8 mouse cellular contexts compared by ENCODE assay signal in the genomic region with DNA sequence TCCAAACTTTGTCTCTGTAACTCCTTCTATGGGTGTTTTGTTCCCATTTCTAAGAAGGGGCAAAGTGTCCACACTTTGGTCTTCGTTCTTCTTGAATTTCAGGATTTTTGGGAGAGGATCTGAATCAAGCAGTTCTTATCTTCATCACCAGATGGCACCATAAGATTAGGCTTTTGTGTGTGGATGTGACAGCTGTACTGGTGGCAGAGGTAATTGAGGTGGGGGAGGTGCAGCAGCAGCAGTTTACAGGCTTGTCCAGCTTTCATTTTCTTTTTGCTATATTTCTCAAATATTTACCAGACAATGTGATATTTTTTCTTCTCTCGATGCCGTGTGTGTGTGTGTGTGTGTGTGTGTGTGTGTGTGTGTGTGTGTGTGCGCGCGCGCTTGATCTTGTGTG.
DNase-seq lines count a peak whose midpoint lies in the region; TF ChIP-seq lines count a peak whose summit lies in the region.
"Not testable (repeated sequence)": the region's sequence is repeated elsewhere in the genome, so short reads cannot be mapped to it uniquely, and the experiment has no call there.

No protein-coding gene starts in this region.

- H3K27ac ChIP-seq in gastrocnemius, adult 2 months; liver, adult 2 months (replicated peaks; ENCODE audit: insufficient read depth, low read depth, low read length): not testable (repeated sequence)

- TF ChIP-seq CTCF in gastrocnemius, adult 2 months (IDR thresholded peaks at IDR 0.05), result peak; percentile 23; the same call in 1 of the 2 replicates
- TF ChIP-seq CTCF in liver, adult 2 months (IDR thresholded peaks at IDR 0.05; ENCODE audit: low read depth, low read length), result peak; percentile 45; the same call in 1 of the 2 replicates

- peak overlapping the region; percentile 56; the same call in 1 of the 2 replicates for H3K9ac ChIP-seq in liver, adult 2 months (ENCODE audit: low read depth, low read length)

- 64% methylated on average over 7 of the region's 7 CpGs for WGBS in liver, adult 2 months

- H3K36me3 ChIP-seq in liver, adult 2 months (ENCODE audit: control insufficient read depth, insufficient read depth, low read length), result not testable (repeated sequence)

- not testable (repeated sequence) for H3K27me3 ChIP-seq in liver, adult 2 months (ENCODE audit: control insufficient read depth, insufficient read depth, low read length)

- intact Hi-C loops in gastrocnemius, adult 2 months (cut with DNase I), result not testable (repeated sequence)

- H3K79me2 ChIP-seq in liver, adult 2 months (ENCODE audit: control insufficient read depth, insufficient read depth, low read length), result not testable (repeated sequence)

- peak; percentile 72 for DNase-seq in R1 (ENCODE audit: low read depth, low spot score)
- DNase-seq in embryo, embryonic 11 days, result peak; percentile 73
- DNase-seq in gastrocnemius, adult 2 months, result not testable (repeated sequence)
- DNase-seq in kidney, adult 9 months, result peak; percentile 71
- peak; percentile 4 to 59 for DNase-seq in layer of hippocampus, postnatal 14 days (ENCODE audit: low spot score in 2 of 2)
- peak; percentile 76 for DNase-seq in liver, adult 2 months (ENCODE audit: extremely low read depth, low read depth, low spot score)
- peak; percentile 16 for DNase-seq in neural tube, embryonic 10.5 days (ENCODE audit: extremely low spot score, low spot score)
- DNase-seq in telencephalon, adult 2 months (ENCODE audit: low read depth, low spot score), result peak; percentile 46

- not testable (repeated sequence) for H3K4me1 ChIP-seq in liver, adult 2 months (ENCODE audit: control insufficient read depth, insufficient read depth, low read length)

- H3K4me3 ChIP-seq in gastrocnemius, adult 2 months; liver, adult 2 months (ENCODE audit: insufficient read depth, low read depth, low read length): not testable (repeated sequence)

- TF ChIP-seq POLR2A in liver, adult 2 months (IDR thresholded peaks at IDR 0.05; ENCODE audit: extremely low read depth, insufficient read depth, low read length), result not testable (repeated sequence)
